Mouse (Mus musculus) layer of hippocampus, adult 2 months (tissue): ENCODE measurements around the gene Pfkl. TPM values are rescaled to one million over a fixed set of nuclear protein-coding genes. Genes with fewer than 3 reads are reported as not detected.
A peak's percentile ranks its signal among the peaks of the same experiment; 100 is the strongest.
"Not testable (repeated sequence)": the region's sequence is repeated elsewhere in the genome, so short reads cannot be mapped to it uniquely, and the experiment has no call there.

ENCODE experiments used
- DNase-seq, 2 experiments: peaks; one replicate each; pipeline ENCODE4 v3.0.0; 2022; ENCODE audit warnings: low spot score in 2 of 2
- H3K27ac ChIP-seq: fragments of 200-600 bp; 2 replicates; pipeline ENCODE4 v1.8.1; 2022
- H3K4me3 ChIP-seq: fragments of 200-600 bp; 2 replicates; pipeline ENCODE4 v1.8.1; 2022; ENCODE audit warnings: mild to moderate bottlenecking
- CTCF ChIP-seq: fragments of 200-600 bp; conservative IDR thresholded peaks from 2 replicates; pipeline ENCODE4 v1.8.1; 2022; ENCODE audit warnings: antibody characterized with exemption, mild to moderate bottlenecking, moderate library complexity
- total RNA-seq, 2 experiments: library from RNA; stranded (reverse); gene quantifications; 2 replicates each; pipeline ENCODE4 v1.2.3; 2021

Pfkl gene
- total RNA-seq, 2 experiments from 2014 or later, result 232 to 233 TPM

GRCm38 (mm10) chr10:78031987-78032386 lies 22.1 kb upstream of the Pfkl start:
- no peak overlapping the region for H3K4me3 ChIP-seq
- no peak for DNase-seq
- TF ChIP-seq CTCF, result no peak
- H3K27ac ChIP-seq, result no peak overlapping the region

DNA sequence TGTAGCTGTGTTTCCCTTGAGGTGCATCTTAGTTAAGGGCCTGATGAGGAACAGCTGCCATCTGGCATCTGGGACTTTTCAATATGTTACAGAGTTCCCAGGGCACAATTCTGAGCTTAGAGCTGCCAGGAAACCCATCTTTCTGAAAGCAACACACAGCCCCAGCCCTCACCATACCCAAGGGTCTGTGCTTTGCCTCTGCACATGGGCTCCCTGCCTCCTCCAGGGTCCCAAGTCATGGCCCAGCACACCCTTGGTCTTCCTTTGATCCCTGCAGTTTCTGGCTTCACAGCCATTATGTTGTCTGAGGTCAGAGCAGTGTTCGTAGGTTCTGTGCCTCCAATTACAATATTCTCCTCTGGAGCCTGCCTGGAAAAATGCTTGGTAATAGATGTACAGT lies 19.2 kb upstream of the Pfkl start:
- no peak for DNase-seq
- H3K27ac ChIP-seq, result no peak overlapping the region
- H3K4me3 ChIP-seq, result no peak overlapping the region
- no peak for TF ChIP-seq CTCF

- H3K27ac ChIP-seq, result no peak overlapping the region
- H3K4me3 ChIP-seq, result no peak overlapping the region
- peak; percentile 96 for TF ChIP-seq CTCF
- peak; percentile 54 to 79 for DNase-seq
Measured at GRCm38 (mm10) chr10:78028129-78028528, 18.2 kb upstream of the Pfkl start.

DNA sequence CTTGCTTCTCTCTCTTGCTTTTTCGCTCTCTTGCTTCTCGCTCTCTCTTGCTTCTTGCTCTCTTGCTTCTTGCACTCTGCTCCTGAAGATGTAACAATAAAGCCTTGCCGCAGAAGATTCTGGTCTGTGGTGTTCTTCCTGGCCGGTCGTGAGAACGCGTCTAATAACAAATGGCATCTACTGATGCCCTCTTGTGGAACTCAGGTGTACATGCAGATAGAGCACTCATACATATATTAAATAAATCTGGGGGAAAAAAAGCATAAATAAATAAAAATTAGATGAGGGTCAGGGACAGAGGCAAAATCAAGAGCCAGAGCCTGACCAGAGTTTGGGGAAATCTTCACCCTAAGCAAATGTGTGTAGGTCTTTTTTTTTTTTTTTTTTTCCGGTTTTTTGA lies 15.6 kb upstream of the Pfkl start:
- peak; percentile 65 for TF ChIP-seq CTCF
- not testable (repeated sequence) for H3K27ac ChIP-seq, H3K4me3 ChIP-seq, DNase-seq

DNA sequence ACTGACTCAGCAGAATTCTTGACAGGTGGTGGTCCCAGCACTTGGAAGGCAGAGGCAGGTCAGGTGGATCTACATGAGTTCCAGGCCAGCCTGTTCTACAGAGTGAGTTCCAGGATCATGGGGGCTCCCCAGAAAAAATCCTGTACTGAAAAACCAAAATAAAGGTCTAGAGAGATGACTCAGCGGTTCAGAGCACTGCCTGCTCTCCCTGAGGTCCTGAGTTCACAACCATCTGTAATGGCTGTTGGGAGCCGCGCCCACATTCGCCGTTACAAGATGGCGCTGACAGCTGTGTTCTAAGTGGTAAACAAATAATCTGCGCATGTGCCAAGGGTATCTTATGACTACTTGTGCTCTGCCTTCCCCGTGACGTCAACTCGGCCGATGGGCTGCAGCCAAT lies 10.1 kb upstream of the Pfkl start:
- H3K4me3 ChIP-seq, DNase-seq, H3K27ac ChIP-seq: not testable (repeated sequence)

- no peak for TF ChIP-seq CTCF
- no peak for DNase-seq
- no peak overlapping the region for H3K4me3 ChIP-seq
- H3K27ac ChIP-seq, result no peak overlapping the region
Measured at GRCm38 (mm10) chr10:78019291-78019690, 9.4 kb upstream of the Pfkl start.

GRCm38 (mm10) chr10:78018797-78019203 lies 8.9 kb upstream of the Pfkl start:
- peak; percentile 58 to 85 for DNase-seq
- Histone ChIP-seq H3K4me3 (peak overlapping the region; percentile 49), H3K27ac (no peak overlapping the region)
- TF ChIP-seq CTCF, result peak; percentile 100; the same call in 1 of the 2 replicates

GRCm38 (mm10) chr10:78016366-78016765 lies 6.5 kb upstream of the Pfkl start:
- no peak for DNase-seq
- TF ChIP-seq CTCF, result no peak
- H3K4me3 ChIP-seq, result no peak overlapping the region
- no peak overlapping the region for H3K27ac ChIP-seq

DNA sequence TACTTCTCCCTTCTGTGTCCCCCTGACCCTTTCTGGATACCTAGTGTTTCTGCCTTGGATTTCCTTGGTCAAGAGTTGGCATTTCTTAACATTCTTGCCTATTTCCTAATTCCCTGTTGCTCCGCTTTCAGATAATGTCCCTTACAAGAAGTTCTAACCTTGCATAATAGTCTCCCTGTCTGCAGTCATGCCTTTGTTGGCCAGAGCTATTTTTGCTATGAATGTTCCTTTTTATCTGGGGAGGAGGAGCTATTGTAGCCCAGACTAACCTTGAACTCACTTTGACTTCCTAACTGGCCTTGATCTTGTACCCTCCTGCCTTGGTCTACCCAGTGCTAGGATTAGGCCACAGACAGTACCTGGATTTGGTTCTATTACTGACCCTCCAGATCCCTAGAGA lies 5.6 kb upstream of the Pfkl start:
- no peak overlapping the region for H3K4me3 ChIP-seq
- no peak overlapping the region for H3K27ac ChIP-seq
- TF ChIP-seq CTCF, result no peak
- no peak for DNase-seq

DNA sequence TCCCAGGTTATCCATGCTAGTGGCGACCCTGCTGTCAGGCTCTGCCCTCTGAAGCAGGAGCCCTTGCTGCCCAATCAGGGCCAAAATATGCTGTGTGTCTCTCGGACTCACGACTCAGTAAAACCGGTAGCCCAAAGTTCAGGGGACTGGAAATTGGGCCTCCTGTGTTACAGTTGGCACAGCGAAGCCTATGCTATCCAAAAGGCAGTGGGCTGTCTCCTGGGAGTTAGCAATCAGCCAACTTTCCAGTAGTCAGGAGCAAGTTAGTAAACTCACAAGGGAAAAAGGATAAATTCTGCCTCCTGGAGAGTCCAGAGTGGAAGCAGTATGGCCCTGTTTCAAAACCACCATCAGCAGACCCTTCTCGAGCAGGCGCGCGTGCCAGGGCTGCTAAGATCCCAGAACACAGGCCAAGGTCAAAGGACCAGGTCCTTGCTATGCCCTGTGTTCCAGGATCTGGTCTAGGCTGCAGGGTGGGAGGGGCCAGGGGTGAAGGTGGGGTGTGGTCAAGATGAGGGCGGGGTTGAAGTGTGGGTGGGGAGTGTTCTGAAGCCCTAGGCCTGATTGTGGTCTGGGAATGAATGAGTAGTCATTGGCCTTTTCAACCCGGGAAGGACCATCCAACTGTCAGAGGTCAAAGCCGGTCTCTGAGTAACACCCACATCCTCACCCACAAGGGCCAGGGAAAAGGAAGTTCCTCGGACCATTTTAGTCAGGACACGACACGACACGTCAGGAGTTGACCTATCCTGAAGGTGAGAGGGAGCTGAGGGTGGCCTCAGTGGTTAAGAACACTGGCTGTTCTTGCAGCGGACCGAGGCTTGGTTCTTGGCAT lies 3.0 kb upstream of the Pfkl start:
- H3K4me3 ChIP-seq, result no peak overlapping the region
- TF ChIP-seq CTCF, result no peak
- no peak for DNase-seq
- no peak overlapping the region for H3K27ac ChIP-seq

DNA sequence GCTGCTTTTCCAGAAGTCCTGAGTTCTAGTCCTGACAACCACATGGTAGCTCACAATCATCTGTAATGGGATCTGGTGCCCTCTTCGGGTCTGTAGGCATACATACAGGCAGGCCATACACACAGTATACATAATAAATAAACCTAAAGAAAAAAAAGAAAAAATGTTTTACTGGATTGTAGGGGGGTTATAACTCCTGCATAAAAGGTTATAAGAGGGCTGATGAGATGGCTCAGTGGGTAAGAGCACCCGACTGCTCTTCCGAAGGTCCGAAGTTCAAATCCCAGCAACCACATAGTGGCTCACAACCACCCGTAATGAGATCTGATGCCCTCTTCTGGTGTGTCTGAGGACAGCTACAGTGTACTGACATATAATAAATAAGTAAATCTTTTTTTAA lies 1.2 kb upstream of the Pfkl start:
- TF ChIP-seq CTCF, result 0 out of 2 replicates have a peak, but pooled peaks have one; percentile 30
- H3K27ac ChIP-seq, H3K4me3 ChIP-seq, DNase-seq: not testable (repeated sequence)

GRCm38 (mm10) chr10:78010335-78010734 lies 452 bp upstream of the Pfkl start:
- H3K4me3 ChIP-seq, result no peak overlapping the region; the same call in 1 of the 2 replicates
- H3K27ac ChIP-seq, result no peak overlapping the region
- no peak for DNase-seq
- TF ChIP-seq CTCF, result no peak

DNA sequence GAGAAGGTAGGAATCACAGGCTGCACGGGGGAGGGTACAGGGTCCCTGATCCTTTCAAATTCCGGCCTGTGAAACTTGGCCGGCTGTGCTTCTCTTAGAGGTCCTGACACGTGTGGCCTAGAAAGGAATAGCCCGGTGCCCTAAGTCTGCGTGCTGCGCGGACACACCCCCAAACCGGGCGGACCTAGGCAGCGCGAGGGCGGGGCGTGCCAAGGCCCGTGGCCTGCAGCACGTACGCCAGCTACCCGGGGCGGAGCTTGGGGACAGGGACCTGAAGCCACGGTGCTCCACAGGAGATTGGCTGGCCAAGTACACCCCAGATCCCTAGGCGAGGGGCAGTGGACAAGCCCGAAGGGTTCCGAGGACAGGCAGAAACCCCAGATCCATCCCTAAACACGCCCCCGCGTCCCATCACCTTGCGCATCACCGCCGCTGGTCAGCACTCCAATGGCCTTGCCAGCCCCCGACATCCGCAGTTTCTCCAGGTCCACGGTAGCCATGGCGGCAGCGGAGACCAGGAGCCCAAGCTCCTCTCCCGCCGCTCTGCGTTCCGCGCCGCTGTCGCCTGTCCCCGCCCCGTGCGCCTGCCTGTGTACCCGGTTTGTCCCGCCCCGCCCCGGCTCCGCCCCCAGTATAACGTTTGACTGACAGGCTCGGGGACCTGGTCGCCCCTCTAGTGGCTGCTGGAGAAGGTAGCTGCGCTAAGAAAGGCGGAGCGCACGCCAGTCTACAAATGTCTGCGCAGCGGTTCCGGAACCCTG lies 519 bp downstream of the Pfkl start:
- Histone ChIP-seq H3K27ac (peak overlapping the region; percentile 99), H3K4me3 (peak overlapping the region; percentile 74)
- peak; percentile 95 for DNase-seq
- peak; percentile 89 for TF ChIP-seq CTCF

DNA sequence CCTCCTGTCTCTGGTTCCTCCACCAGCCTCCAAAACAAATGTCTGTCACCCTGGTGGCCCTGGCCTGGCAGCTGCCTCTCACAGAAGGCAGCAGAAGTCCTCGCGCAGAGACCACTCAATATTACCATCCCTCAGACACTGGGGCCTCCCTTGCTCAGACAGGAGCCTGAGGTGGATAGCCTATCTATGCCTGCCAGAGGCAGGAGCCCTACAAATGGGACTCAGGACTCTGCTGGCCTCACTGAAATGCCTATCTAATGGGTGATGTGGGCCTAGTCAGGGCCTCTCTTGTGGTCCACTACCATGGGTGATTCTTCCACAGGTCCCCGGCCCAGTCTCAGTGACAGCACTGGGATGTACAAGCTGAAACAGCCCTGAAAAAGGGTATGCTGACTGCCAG lies 1.7 kb downstream of the Pfkl start:
- H3K4me3 ChIP-seq, result peak overlapping the region; percentile 74
- no peak for TF ChIP-seq CTCF
- H3K27ac ChIP-seq, result peak overlapping the region; percentile 99
- no peak for DNase-seq
